Mouse (Mus musculus) c-Kit-positive CD71-positive TER-119-positive erythroid progenitor cells, embryonic 14.5 days (primary cell): Measurements from ENCODE around the gene Lpp.

Experiments used
- DNase-seq: peaks from one replicate; pipeline ENCODE4 v3.0.0-alpha.2; 2013; ENCODE audit warnings: low spot score

Gene Lpp

DNA sequence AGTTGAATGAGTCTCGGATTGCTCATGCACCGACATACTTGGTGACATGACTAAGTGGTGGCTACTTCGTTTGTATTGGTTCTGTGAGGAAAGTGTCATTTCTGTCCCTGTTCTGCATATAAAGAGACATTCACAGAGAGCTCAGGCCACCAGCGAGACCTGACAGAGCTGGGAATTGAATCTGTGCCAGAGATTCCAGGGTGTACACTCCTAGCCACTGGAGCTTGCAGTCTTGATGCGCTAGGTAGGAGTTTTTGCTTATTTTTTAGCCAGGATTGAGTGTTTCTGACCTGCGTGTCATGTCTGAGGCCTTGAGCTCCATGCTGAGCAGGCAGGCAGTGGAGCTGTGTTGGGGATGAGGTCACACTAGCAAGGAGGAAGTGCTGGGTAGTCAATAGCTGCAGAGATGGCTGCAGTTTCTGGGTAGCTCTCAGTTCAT is 41.8 kb downstream of the Lpp start:
- no peak for DNase-seq

DNA sequence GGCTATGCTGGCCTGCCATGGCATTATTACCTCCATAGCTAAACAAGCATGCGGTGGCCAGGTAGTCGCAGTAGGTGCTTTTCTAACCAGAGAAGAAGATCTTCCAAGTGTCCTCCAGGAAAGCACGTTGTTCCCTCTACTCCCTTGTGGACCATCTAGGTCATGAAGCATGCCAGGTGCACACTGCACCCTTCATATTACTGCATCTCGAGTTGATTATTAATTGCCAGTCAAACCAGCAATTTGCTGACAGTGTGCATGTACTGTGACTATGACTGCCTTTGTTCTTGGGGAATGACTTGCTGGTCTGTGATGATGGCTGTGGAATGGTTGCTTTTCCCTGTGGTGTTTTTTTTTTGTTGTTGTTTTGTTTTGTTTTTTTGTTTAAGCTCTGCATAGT is 45.1 kb downstream of the Lpp start:
- DNase-seq = no peak

- DNase-seq = no peak
Measured at GRCm38 (mm10) chr16:24441338-24441737, 48.0 kb downstream of the Lpp start.

DNA sequence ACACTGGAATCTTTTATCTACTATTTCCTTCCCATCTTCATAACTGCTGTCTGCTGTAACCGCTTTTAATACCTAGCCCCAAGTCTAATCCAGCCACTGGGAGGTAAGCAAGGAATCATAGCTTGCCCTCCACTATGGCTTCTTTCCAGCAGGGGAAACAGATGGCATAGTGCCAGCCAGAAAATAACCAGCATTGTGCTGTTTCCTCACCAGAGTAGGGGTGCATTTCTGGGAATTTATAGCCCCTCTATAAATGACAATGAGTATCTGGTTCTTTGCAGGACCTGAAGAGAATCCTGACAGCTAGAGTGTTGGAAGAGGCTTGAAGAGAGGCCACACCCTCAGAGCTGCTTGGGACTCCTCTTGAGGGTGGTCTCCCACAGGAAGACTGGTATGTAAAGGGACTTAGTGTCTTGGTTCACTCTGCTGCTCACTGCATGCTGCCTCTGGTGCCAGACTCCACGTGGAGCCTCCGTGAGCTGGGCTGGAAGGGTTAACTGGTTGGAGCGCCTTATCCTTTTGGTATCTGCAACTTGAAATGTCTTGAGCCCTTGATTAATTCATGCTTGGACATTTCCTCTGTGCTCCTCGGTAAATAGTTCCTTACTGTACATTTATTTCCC is 49.3 kb downstream of the Lpp start:
- no peak for DNase-seq

- no peak for DNase-seq
Measured at GRCm38 (mm10) chr16:24443123-24443515, 49.8 kb downstream of the Lpp start.

DNA sequence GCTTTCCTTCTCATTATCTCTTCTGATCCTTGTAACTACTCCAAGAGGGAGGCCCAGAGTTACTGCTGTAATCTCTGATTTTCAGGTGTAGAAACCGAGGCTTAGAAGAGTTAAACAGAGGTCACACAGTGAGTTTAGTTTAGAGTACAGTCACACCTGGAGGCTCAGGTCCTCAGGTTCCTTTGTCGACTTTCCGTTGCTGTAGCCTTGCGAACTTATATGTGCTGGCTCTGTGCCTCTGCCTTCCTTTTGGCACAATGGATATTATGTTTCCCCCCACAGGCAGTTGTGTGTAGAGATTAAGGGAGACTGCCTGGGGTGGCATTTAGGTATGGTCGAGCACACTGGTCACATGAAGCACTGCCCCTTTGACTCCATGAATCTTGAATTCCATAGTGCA is 50.2 kb downstream of the Lpp start:
- no peak for DNase-seq

GRCm38 (mm10) chr16:24444818-24445217 is 51.5 kb downstream of the Lpp start:
- no peak for DNase-seq

DNA sequence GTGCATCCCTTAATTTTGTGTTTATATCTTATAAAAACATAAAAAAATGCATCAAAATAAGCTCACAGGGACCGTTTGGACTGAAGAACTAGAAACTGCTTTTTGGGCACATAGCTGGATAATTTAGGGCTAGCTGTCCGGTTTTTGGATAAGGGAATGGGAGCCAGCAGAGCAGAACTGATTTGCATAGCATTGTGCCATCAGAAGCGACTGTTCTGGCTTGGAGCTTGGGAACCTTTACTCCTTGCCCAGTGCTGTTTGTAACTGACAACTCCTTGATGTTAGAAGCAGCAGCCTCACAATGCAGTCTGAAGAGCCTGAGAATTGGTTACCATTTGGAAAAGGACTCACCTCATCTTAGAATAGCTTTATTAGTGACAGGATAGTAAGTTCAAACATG is 52.2 kb downstream of the Lpp start:
- no peak for DNase-seq

GRCm38 (mm10) chr16:24446449-24446848 is 53.1 kb downstream of the Lpp start:
- no peak for DNase-seq

- no peak for DNase-seq
Measured at GRCm38 (mm10) chr16:24447666-24448492, 54.6 kb downstream of the Lpp start.

DNA sequence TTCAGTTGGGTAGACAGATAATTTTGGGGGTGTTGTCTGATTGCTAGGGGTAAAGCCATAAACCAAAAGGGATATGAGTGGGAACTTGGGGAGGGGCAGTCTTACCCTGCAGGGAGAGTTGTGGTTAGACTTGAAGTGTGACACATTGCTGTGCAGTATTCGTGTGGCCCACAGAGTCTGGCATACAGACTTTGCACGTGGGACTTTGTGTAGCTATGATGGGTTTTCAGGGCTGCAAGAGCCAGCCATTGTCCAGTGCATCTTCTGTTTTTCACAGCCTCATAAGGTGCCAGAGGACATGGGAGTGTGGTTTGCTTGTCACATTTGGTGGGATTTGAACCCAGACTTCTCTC is 55.2 kb downstream of the Lpp start:
- no peak for DNase-seq

GRCm38 (mm10) chr16:24449806-24450205 is 56.5 kb downstream of the Lpp start:
- no peak for DNase-seq

DNA sequence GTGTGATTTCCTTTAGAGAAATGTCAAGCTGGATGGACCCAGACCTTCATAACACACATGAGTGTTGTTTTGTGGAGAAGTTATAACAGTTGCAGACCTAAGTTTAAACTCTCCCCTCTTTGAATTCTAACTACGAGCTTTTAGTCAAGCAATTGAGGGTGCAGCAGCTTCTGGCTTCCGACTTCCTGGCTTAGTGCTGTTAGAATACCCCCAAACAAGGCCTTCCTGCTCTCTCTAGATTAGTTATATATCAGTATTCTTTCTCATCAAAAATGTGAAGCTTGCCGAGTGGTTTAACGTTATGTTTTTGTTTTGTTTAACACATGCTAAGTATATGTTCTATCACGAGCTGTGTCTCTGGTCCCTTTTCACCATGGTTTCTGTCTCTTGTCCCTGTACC is 56.9 kb downstream of the Lpp start:
- DNase-seq = no peak

DNA sequence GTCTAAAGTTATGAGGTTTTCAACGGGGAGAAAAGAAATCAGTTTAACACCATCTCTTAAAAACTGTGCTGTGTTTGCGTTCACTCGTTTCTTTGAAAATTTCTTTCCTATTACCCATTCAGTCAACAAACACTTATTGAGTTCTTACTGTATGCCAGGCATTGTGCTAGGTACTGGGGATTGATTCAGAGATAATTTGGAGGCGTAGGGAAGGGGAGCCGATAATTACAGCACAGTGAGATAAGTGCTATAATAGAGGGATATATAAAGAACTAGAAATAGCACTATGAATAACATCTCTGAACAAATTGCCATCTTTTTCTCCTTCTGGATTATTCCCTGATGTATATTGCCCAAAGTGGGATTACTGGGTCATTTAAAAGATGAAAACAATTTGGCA is 57.8 kb downstream of the Lpp start:
- DNase-seq = no peak

- DNase-seq = no peak
Measured at GRCm38 (mm10) chr16:24453536-24453935, 60.2 kb downstream of the Lpp start.

GRCm38 (mm10) chr16:24454493-24454892 is 61.2 kb downstream of the Lpp start:
- no peak for DNase-seq

GRCm38 (mm10) chr16:24455361-24455855 is 62.1 kb downstream of the Lpp start:
- no peak for DNase-seq

DNA sequence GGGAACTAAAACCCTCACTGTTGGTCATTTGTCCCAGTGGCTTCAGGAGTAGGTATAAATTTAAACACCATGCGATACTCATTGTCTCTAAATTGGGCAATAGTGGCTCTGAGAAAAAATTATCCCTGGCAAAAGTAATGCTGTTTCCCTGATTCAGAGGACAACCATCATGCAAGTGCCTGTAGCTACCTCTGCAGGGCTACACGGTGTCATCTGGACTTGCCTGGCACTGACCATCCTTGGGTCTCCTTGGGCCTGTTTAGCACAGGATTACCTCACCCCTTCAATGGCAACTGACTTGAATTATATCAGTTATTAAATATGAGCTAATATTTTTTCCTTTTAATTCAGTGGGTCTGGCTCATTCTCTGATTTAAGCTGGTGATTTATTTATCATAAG is 70.5 kb downstream of the Lpp start:
- DNase-seq = no peak

DNA sequence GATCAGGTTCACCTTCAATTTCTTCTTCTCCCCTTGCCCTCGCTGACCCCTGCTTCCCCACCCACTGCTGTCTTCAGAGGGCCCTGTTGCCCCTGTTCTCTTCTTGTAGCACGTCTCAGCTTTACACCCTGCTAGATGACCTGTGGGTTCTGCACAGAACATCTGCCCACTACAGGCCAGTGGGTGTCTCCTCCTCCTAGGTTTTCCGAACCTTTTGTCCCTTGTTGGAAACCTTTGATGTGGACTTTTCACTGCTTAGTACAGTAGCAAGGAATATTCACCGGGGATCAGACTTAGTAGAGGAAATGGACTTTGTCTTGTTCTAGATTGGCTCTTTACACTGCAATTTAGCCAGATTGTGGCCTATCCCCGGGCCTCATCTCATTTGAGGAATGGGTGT is 71.1 kb downstream of the Lpp start:
- DNase-seq = no peak

DNA sequence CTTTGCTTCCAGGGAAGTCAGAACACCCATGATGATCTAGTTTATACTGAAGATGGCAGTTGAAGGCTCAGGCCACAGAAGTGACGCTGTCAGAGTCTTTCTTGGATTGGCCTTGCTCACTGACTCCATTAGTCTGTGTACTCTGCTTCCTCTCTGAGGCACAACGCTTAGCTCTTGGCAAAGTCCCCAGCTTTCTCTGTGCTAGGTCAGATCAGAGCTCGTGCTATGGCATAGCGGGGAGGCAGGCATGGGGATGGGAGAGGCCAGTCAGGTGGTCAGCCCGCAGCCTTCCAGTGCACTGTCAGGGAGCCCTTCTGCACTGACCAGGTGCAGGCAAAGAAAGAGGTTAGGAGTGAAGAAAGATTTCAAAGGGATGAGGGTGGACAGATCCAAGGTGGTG is 72.3 kb downstream of the Lpp start:
- no peak for DNase-seq

DNA sequence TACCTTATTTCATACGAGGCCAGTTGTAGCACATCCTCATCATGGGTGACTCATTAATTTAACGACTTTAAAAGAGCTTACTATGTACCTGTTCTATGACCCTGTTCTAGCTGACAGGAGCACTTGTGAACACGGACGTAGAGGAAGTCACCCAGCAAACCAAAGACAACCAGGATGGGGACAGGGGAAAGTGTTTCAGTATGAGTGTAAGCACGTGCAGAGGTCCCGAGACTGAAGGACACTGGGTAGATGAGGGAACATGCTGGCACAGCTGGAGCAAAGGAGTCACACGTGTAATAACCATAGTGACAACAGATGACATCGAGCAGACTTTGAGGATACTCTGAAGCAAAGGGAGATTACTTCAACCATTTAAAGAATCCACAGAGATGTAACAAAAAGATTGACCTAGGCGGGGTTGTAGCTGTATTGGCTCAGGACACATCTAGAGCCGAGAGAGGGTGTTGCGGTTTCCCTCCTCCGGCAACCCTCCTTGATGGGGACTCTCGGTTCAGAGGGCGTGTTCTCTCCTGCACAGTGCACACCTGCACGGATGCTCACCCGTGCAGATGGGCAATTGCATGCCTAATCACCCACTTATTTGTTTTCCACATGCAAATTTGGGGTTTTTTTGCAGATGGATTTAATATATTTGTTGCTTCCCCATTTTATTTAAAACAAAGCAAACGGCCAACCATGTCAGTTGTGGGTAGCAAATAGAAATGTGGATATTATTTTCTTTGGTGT is 74.4 kb downstream of the Lpp start:
- DNase-seq = no peak

DNA sequence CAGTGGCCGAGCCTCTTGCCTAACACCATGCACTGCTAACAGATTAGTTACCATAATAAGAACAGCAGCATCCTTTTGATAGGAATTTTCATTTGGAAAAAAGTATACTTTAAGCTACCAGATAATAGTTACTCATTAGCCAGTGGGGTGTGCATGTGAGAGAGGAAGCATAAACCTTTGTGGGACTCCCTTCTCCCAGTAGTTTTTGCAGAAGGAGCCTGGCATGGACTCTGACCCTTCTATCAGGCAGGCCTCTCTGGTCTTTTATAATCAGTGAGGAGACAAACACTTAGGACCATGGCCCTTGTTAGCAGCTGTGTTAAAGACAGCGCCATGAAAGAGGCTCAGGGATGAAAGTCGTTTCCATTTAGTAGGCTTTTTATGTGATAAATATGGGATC is 76.0 kb downstream of the Lpp start:
- no peak for DNase-seq

DNA sequence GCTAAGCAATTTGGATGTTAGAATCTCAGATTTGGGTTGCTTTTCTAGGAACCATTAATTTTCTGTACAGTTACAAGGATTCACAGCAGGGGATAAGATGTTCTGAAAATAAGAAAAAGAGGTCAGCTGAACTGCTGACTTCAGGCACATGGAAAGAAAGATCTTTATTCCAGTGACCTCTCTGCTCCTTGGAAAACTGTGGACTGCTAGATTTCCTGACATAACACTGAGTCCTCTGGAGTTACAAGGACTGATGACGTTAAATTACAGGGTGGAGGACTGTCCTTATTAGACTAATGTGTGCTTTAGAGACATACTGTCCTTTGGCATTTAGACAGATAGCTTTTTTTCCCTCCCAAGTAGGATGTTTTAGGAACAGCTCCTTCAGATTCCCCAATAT is 77.3 kb downstream of the Lpp start:
- no peak for DNase-seq
